Mouse (Mus musculus): ENCODE data around the gene Fgf9. TPM values are rescaled to one million over a fixed set of nuclear protein-coding genes. Genes with fewer than 3 reads are reported as not detected.

The Fgf9 gene
- polyA plus RNA-seq, 1 experiment = 0.11 TPM

GRCm38 (mm10) chr14:58069927-58070326 lies 420 bp upstream of the Fgf9 start:
- Histone ChIP-seq H3K27ac (ENCODE audit: control insufficient read depth, insufficient read depth, low read depth, low read length) (no peak overlapping the region), H3K36me3 (ENCODE audit: control insufficient read depth, insufficient read depth, low read length) (no peaks in the 10 kb centered on the region), H3K4me3 (ENCODE audit: control insufficient read depth, low read depth, low read length) (no peak overlapping the region), H3K4me1 (ENCODE audit: control insufficient read depth, insufficient read depth, low read length) (peaks cover 22% of the 10 kb centered on the region), H3K27me3 (ENCODE audit: control insufficient read depth, insufficient read depth, low read length) (peaks cover 3% of the 10 kb centered on the region)
- TF ChIP-seq POLR2A (IDR thresholded peaks at IDR 0.05; ENCODE audit: control insufficient read depth, low read depth, low read length) = no peak
- no peak for TF ChIP-seq CTCF (IDR thresholded peaks at IDR 0.05; ENCODE audit: control insufficient read depth, insufficient read depth, insufficient replicate concordance, low read depth, low read length)

- TF ChIP-seq CTCF (IDR thresholded peaks at IDR 0.05; ENCODE audit: control insufficient read depth, insufficient read depth, insufficient replicate concordance, low read depth, low read length) (no peak), POLR2A (IDR thresholded peaks at IDR 0.05; ENCODE audit: control insufficient read depth, low read depth, low read length) (no peak)
- Histone ChIP-seq H3K27me3 (ENCODE audit: control insufficient read depth, insufficient read depth, low read length) (peaks cover 3% of the 10 kb centered on the region), H3K4me1 (ENCODE audit: control insufficient read depth, insufficient read depth, low read length) (peaks cover 33% of the 10 kb centered on the region), H3K36me3 (ENCODE audit: control insufficient read depth, insufficient read depth, low read length) (no peaks in the 10 kb centered on the region), H3K4me3 (ENCODE audit: control insufficient read depth, low read depth, low read length) (peak overlapping the region; percentile 76), H3K27ac (ENCODE audit: control insufficient read depth, insufficient read depth, low read depth, low read length) (no peak overlapping the region)
Observed at GRCm38 (mm10) chr14:58071120-58071641, 834 bp downstream of the Fgf9 start.

GRCm38 (mm10) chr14:58071830-58072770 lies 1.8 kb downstream of the Fgf9 start:
- peaks cover 3% of the 10 kb centered on the region for H3K27me3 ChIP-seq (ENCODE audit: control insufficient read depth, insufficient read depth, low read length)
- H3K4me1 ChIP-seq (ENCODE audit: control insufficient read depth, insufficient read depth, low read length) = peaks cover 38% of the 10 kb centered on the region
- TF ChIP-seq POLR2A (IDR thresholded peaks at IDR 0.05; ENCODE audit: control insufficient read depth, low read depth, low read length) = no peak
- no peak for TF ChIP-seq CTCF (IDR thresholded peaks at IDR 0.05; ENCODE audit: control insufficient read depth, insufficient read depth, insufficient replicate concordance, low read depth, low read length)
- H3K36me3 ChIP-seq (ENCODE audit: control insufficient read depth, insufficient read depth, low read length) = no peaks in the 10 kb centered on the region
- no peak overlapping the region for H3K27ac ChIP-seq (ENCODE audit: control insufficient read depth, insufficient read depth, low read depth, low read length)
- H3K4me3 ChIP-seq (ENCODE audit: control insufficient read depth, low read depth, low read length) = peak overlapping the region; percentile 76

GRCm38 (mm10) chr14:58072771-58073501 lies 2.6 kb downstream of the Fgf9 start:
- Histone ChIP-seq H3K27me3 (ENCODE audit: control insufficient read depth, insufficient read depth, low read length) (peaks cover 3% of the 10 kb centered on the region), H3K4me1 (ENCODE audit: control insufficient read depth, insufficient read depth, low read length) (peaks cover 38% of the 10 kb centered on the region), H3K36me3 (ENCODE audit: control insufficient read depth, insufficient read depth, low read length) (no peaks in the 10 kb centered on the region), H3K4me3 (ENCODE audit: control insufficient read depth, low read depth, low read length) (no peak overlapping the region; the same call in none of the 2 replicates), H3K27ac (ENCODE audit: control insufficient read depth, insufficient read depth, low read depth, low read length) (no peak overlapping the region)
- TF ChIP-seq POLR2A (IDR thresholded peaks at IDR 0.05; ENCODE audit: control insufficient read depth, low read depth, low read length) (no peak), CTCF (IDR thresholded peaks at IDR 0.05; ENCODE audit: control insufficient read depth, insufficient read depth, insufficient replicate concordance, low read depth, low read length) (no peak)

GRCm38 (mm10) chr14:58073936-58074335 lies 3.6 kb downstream of the Fgf9 start:
- H3K27me3 ChIP-seq (ENCODE audit: control insufficient read depth, insufficient read depth, low read length) = peaks cover 3% of the 10 kb centered on the region
- no peak for TF ChIP-seq POLR2A (IDR thresholded peaks at IDR 0.05; ENCODE audit: control insufficient read depth, low read depth, low read length)
- TF ChIP-seq CTCF (IDR thresholded peaks at IDR 0.05; ENCODE audit: control insufficient read depth, insufficient read depth, insufficient replicate concordance, low read depth, low read length) = no peak
- H3K4me1 ChIP-seq (ENCODE audit: control insufficient read depth, insufficient read depth, low read length) = peaks cover 38% of the 10 kb centered on the region
- H3K36me3 ChIP-seq (ENCODE audit: control insufficient read depth, insufficient read depth, low read length) = no peaks in the 10 kb centered on the region
- H3K4me3 ChIP-seq (ENCODE audit: control insufficient read depth, low read depth, low read length) = no peak overlapping the region
- no peak overlapping the region for H3K27ac ChIP-seq (ENCODE audit: control insufficient read depth, insufficient read depth, low read depth, low read length)

GRCm38 (mm10) chr14:58074621-58075432 lies 4.5 kb downstream of the Fgf9 start:
- no peak for TF ChIP-seq POLR2A (IDR thresholded peaks at IDR 0.05; ENCODE audit: control insufficient read depth, low read depth, low read length)
- TF ChIP-seq CTCF (IDR thresholded peaks at IDR 0.05; ENCODE audit: control insufficient read depth, insufficient read depth, insufficient replicate concordance, low read depth, low read length) = no peak
- Histone ChIP-seq H3K4me1 (ENCODE audit: control insufficient read depth, insufficient read depth, low read length) (peaks cover 38% of the 10 kb centered on the region), H3K27ac (ENCODE audit: control insufficient read depth, insufficient read depth, low read depth, low read length) (no peak overlapping the region), H3K27me3 (ENCODE audit: control insufficient read depth, insufficient read depth, low read length) (peaks cover 3% of the 10 kb centered on the region), H3K36me3 (ENCODE audit: control insufficient read depth, insufficient read depth, low read length) (no peaks in the 10 kb centered on the region), H3K4me3 (ENCODE audit: control insufficient read depth, low read depth, low read length) (peak overlapping the region; percentile 49)

Data from testis, adult 2 months (tissue).